Comparison of ENCODE assay signal across 16 mouse cellular contexts in the genomic region with DNA sequence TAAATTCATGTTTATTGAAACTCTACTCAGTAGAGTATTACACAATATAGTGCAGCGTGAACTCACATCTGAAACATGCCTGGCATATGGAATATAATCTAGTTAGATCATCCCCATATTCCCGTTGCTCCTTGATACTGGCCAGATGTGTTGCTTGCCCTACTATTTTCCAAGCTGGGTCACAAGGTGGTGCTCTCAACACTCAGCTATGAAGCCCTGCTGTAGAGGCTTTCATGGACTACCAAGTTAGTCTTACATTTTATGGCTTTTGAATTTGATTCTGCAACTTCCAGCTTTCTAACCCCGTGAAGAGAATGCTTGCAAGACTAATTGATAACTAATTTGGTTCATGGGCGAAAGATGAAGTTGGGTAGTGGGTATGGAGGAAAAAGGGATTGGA.
"Had no signal": no experiment of that assay in that cellular context is flagged by ENCODE, and none has a peak within 500 bp of the region (broad histone marks: within the 10 kb centered on the region; RNA-seq: fewer than 3 reads in every experiment).

No protein-coding gene starts in this region.

- H3K4me2 ChIP-seq: liver, embryonic 13.5 days; lung, embryonic 15.5 days; midbrain, embryonic 12.5 days; stomach, embryonic 15.5 days had no signal

- H3K4me3 ChIP-seq: liver, embryonic 13.5 days; lung, embryonic 15.5 days; megakaryocyte, embryonic 14.5 days; midbrain, embryonic 12.5 days; stomach, embryonic 15.5 days had no signal

- H3K36me3 ChIP-seq: liver, embryonic 13.5 days; lung, embryonic 15.5 days; midbrain, embryonic 12.5 days; stomach, embryonic 15.5 days had no signal

- H3K27me3 ChIP-seq: liver, embryonic 13.5 days; lung, embryonic 15.5 days; megakaryocyte, embryonic 14.5 days; midbrain, embryonic 12.5 days; stomach, embryonic 15.5 days had no signal

- H3K9me3 ChIP-seq: liver, embryonic 13.5 days; lung, embryonic 15.5 days; megakaryocyte, embryonic 14.5 days; midbrain, embryonic 12.5 days; stomach, embryonic 15.5 days had no signal

- H3K4me1 ChIP-seq: liver, embryonic 13.5 days; lung, embryonic 15.5 days; megakaryocyte, embryonic 14.5 days; midbrain, embryonic 12.5 days; stomach, embryonic 15.5 days had no signal

- ATAC-seq: liver, postnatal 0 days; midbrain, embryonic 16.5 days had no signal

- H3K27ac ChIP-seq: liver, embryonic 13.5 days; lung, embryonic 15.5 days; macrophage; midbrain, embryonic 12.5 days; stomach, embryonic 15.5 days had no signal

- DNase-seq: kidney, adult 11 months; kidney, postnatal 14 days; liver; liver, embryonic 13.5 days; liver, postnatal 0 days; lung, postnatal 14 days; right cerebral cortex, adult 18-20 months; right cerebral cortex, postnatal 25 days; spleen, adult 18-20 months; thymus, postnatal 4 days had no signal

- H3K9ac ChIP-seq: liver, embryonic 13.5 days; liver, postnatal 0 days; lung, embryonic 15.5 days; midbrain, embryonic 12.5 days; stomach, embryonic 15.5 days had no signal
